Mouse (Mus musculus) adrenal gland (tissue): ENCODE results near the gene Inpp5b.
"Not testable (repeated sequence)": the region's sequence is repeated elsewhere in the genome, so short reads cannot be mapped to it uniquely, and the experiment has no call there.

Experiments
- intact Hi-C: fragments of 180-260 bp; cut with DNase I; formaldehyde crosslinking; loops from one replicate; pipeline ENCODE4 v1.15.1; 2025
- long read RNA-seq, 2 experiments: library from polyadenylated mRNA; unstranded; transcript quantifications; one replicate each; pipeline ENCODE4 v2.0.0; 2020; ENCODE audit warnings: borderline replicate concordance in 1 of 2; ENCODE audit not compliant: insufficient replicate concordance in 1 of 2

The Inpp5b gene
- long read RNA-seq, experiment 1, partial matches to known transcripts, result 6 of 9 reads
- long read RNA-seq, experiment 1, other reads (novel, unspliced or antisense), result 2 of 9 reads
- long read RNA-seq, experiment 2, partial matches to known transcripts, result 1 of 3 reads
- long read RNA-seq, experiment 2, other reads (novel, unspliced or antisense), result 2 of 3 reads

- intact Hi-C loops, result no loop called here
These were observed at the start of gene Inpp5b for GRCm38 (mm10) chr4:124741376-124742343. Gene Inpp5b, plus strand, starts transcription at chr4:124741850.

- intact Hi-C loops, result no loop called here
These were observed 49.2 kb upstream of the Inpp5b start for GRCm38 (mm10) chr4:124692416-124692861.

GRCm38 (mm10) chr4:124693135-124693894 lies 48.3 kb upstream of the Inpp5b start, which contains the start of gene Utp11:
Gene Utp11, minus strand, starts transcription at chr4:124693600.
- intact Hi-C loops, result no loop called here

- intact Hi-C loops, result no loop called here
These were observed 47.1 kb upstream of the Inpp5b start for GRCm38 (mm10) chr4:124694572-124694971.

- intact Hi-C loops, result no loop called here
These were observed 45.7 kb upstream of the Inpp5b start for GRCm38 (mm10) chr4:124695786-124696516.

GRCm38 (mm10) chr4:124699791-124700190 lies 41.9 kb upstream of the Inpp5b start:
- intact Hi-C loops, result no loop called here

- intact Hi-C loops, result no loop called here
These were observed 41.2 kb upstream of the Inpp5b start, which contains the start of gene Fhl3 for GRCm38 (mm10) chr4:124700248-124700971. Gene Fhl3, plus strand, starts transcription at chr4:124700701.

- intact Hi-C loops, result no loop called here
These were observed 40.4 kb upstream of the Inpp5b start for GRCm38 (mm10) chr4:124701052-124701845.

- intact Hi-C loops, result no loop called here
These were observed 39.7 kb upstream of the Inpp5b start for GRCm38 (mm10) chr4:124701916-124702315.

- intact Hi-C loops, result no loop called here
These were observed 38.2 kb upstream of the Inpp5b start for GRCm38 (mm10) chr4:124703406-124703805.

GRCm38 (mm10) chr4:124703881-124704796 lies 37.5 kb upstream of the Inpp5b start:
- intact Hi-C loops, result no loop called here

GRCm38 (mm10) chr4:124704797-124705474 lies 36.7 kb upstream of the Inpp5b start:
- intact Hi-C loops, result no loop called here

- intact Hi-C loops, result no loop called here
These were observed 35.9 kb upstream of the Inpp5b start for GRCm38 (mm10) chr4:124705661-124706269.

GRCm38 (mm10) chr4:124707381-124708199 lies 34.1 kb upstream of the Inpp5b start:
- intact Hi-C loops, result not testable (repeated sequence)

- intact Hi-C loops, result not testable (repeated sequence)
These were observed 33.5 kb upstream of the Inpp5b start for GRCm38 (mm10) chr4:124708200-124708517.
